ENCODE assay signal across 24 mouse cellular contexts in genomic region chr1:128588337-128588736, GRCm38 (mm10). TPM values are rescaled to one million over a fixed set of nuclear protein-coding genes. Genes with fewer than 3 reads are reported as not detected.
DNase-seq lines count a peak whose midpoint lies in the region; ATAC-seq and TF ChIP-seq lines count a peak whose summit lies in the region.
"Had no signal": no experiment of that assay in that cellular context is flagged by ENCODE, and none has a peak within 500 bp of the region (broad histone marks: within the 10 kb centered on the region; RNA-seq: fewer than 3 reads in every experiment).

No protein-coding gene starts in this region.

- TF ChIP-seq CTCF in liver, postnatal 0 days (IDR thresholded peaks at IDR 0.05; ENCODE audit: low read depth) = no peak

- H3K9ac ChIP-seq in liver, postnatal 0 days (replicated peaks) = no peak overlapping the region
- no peak overlapping the region for H3K9ac ChIP-seq in liver, embryonic 12.5 days
- H3K9ac ChIP-seq in hindbrain, embryonic 13.5 days = no peak overlapping the region
- H3K9ac ChIP-seq in midbrain, embryonic 13.5 days (replicated peaks) = no peak overlapping the region
- H3K9ac ChIP-seq: embryonic facial prominence, embryonic 13.5 days; limb, embryonic 12.5 days had no signal

- peaks cover 13% of the 10 kb centered on the region for H3K36me3 ChIP-seq in liver, postnatal 0 days (replicated peaks; ENCODE audit: insufficient read depth, low read length)
- H3K36me3 ChIP-seq in liver, embryonic 12.5 days = no peaks in the 10 kb centered on the region
- peaks cover 25% of the 10 kb centered on the region for H3K36me3 ChIP-seq in hindbrain, embryonic 10.5 days
- H3K36me3 ChIP-seq in hindbrain, embryonic 13.5 days = peaks cover 3% of the 10 kb centered on the region; the same call in 1 of the 2 replicates
- peaks cover 8% of the 10 kb centered on the region for H3K36me3 ChIP-seq in midbrain, embryonic 13.5 days
- H3K36me3 ChIP-seq: embryonic facial prominence, embryonic 13.5 days; limb, embryonic 12.5 days had no signal

- H3K4me2 ChIP-seq in liver, postnatal 0 days (ENCODE audit: low read depth, low read length) = peak overlapping the region; percentile 38; the same call in 1 of the 2 replicates
- H3K4me2 ChIP-seq in liver, embryonic 12.5 days = no peak overlapping the region
- peak overlapping the region; percentile 95 for H3K4me2 ChIP-seq in hindbrain, embryonic 13.5 days
- H3K4me2 ChIP-seq in midbrain, embryonic 13.5 days (replicated peaks) = peak overlapping the region; percentile 87
- H3K4me2 ChIP-seq: heart, embryonic 11.5 days; limb, embryonic 12.5 days; liver, embryonic 11.5 days had no signal

- no peaks in the 10 kb centered on the region for H3K9me3 ChIP-seq in liver, postnatal 0 days (ENCODE audit: low read length)
- H3K9me3 ChIP-seq in liver, embryonic 12.5 days (replicated peaks) = no peaks in the 10 kb centered on the region
- no peaks in the 10 kb centered on the region for H3K9me3 ChIP-seq in hindbrain, embryonic 10.5 days
- no peaks in the 10 kb centered on the region for H3K9me3 ChIP-seq in hindbrain, embryonic 13.5 days
- H3K9me3 ChIP-seq in midbrain, embryonic 13.5 days = no peaks in the 10 kb centered on the region
- H3K9me3 ChIP-seq: embryonic facial prominence, embryonic 13.5 days; limb, embryonic 12.5 days had no signal

- 59% methylated on average over 2 of the region's 2 CpGs for WGBS in liver, postnatal 0 days (ENCODE audit: insufficient replicate concordance)
- WGBS in liver, embryonic 12.5 days (ENCODE audit: insufficient replicate concordance) = 70% methylated on average over 2 of the region's 2 CpGs
- 21% methylated on average over 2 of the region's 2 CpGs for WGBS in hindbrain, embryonic 10.5 days
- WGBS in hindbrain, embryonic 13.5 days = 5% methylated on average over 2 of the region's 2 CpGs
- WGBS in midbrain, embryonic 13.5 days = 11% methylated on average over 2 of the region's 2 CpGs

- ATAC-seq in liver, postnatal 0 days = no peak
- ATAC-seq in liver, embryonic 12.5 days = no peak
- no peak for ATAC-seq in hindbrain, embryonic 13.5 days (ENCODE audit: low FRiP score)
- no peak for ATAC-seq in midbrain, embryonic 13.5 days
- ATAC-seq: intestine, postnatal 0 days had no signal

- H3K4me1 ChIP-seq in liver, postnatal 0 days (ENCODE audit: insufficient read depth) = peaks cover 15% of the 10 kb centered on the region
- H3K4me1 ChIP-seq in liver, embryonic 12.5 days = peaks cover 17% of the 10 kb centered on the region
- peaks cover 75% of the 10 kb centered on the region for H3K4me1 ChIP-seq in hindbrain, embryonic 10.5 days (replicated peaks)
- peaks cover 55% of the 10 kb centered on the region for H3K4me1 ChIP-seq in hindbrain, embryonic 13.5 days (replicated peaks)
- peaks cover 77% of the 10 kb centered on the region for H3K4me1 ChIP-seq in midbrain, embryonic 13.5 days (replicated peaks)

- no peak overlapping the region for H3K4me3 ChIP-seq in liver, postnatal 0 days (ENCODE audit: low read depth, low read length)
- H3K4me3 ChIP-seq in liver, embryonic 12.5 days = no peak overlapping the region
- H3K4me3 ChIP-seq in hindbrain, embryonic 10.5 days = peak overlapping the region; percentile 40
- peak overlapping the region; percentile 69; the same call in 1 of the 2 replicates for H3K4me3 ChIP-seq in hindbrain, embryonic 13.5 days
- no peak overlapping the region; the same call in none of the 2 replicates for H3K4me3 ChIP-seq in midbrain, embryonic 13.5 days (replicated peaks)
- H3K4me3 ChIP-seq: embryonic facial prominence, embryonic 13.5 days; erythroblast, embryonic 14.5 days; limb, embryonic 12.5 days had no signal

- no peak for DNase-seq in liver, postnatal 0 days
- no peak for DNase-seq in hindbrain, embryonic 10.5 days (ENCODE audit: low spot score)
- no peak for DNase-seq in left cerebral cortex, adult 8-10 months (ENCODE audit: low spot score in 2 of 2)
- DNase-seq in right cerebral cortex, adult 18-20 months = no peak
- no peak for DNase-seq in cerebellum, postnatal 36 days
- DNase-seq: adrenal gland, adult 8-10 months; B cell, adult 2 months; cerebellum, adult 18-20 months; cerebellum, postnatal 14 days; gastrocnemius, postnatal 36 days; kidney, postnatal 25 days; layer of hippocampus, postnatal 36 days; lung, adult 2 months; lung, postnatal 14 days had no signal

- TF ChIP-seq EP300 in liver, postnatal 0 days (IDR thresholded peaks at IDR 0.05; ENCODE audit: low read depth) = no peak

- peaks cover 34% of the 10 kb centered on the region for H3K27me3 ChIP-seq in liver, postnatal 0 days (ENCODE audit: insufficient read depth, low read length)
- H3K27me3 ChIP-seq in liver, embryonic 12.5 days (replicated peaks) = peaks cover 53% of the 10 kb centered on the region
- H3K27me3 ChIP-seq in hindbrain, embryonic 10.5 days (ENCODE audit: insufficient read depth, poor library complexity, severe bottlenecking) = 0 out of 2 replicates have a peak, but pooled peaks cover 5% of the 10 kb centered on the region
- H3K27me3 ChIP-seq in hindbrain, embryonic 13.5 days = no peaks in the 10 kb centered on the region
- H3K27me3 ChIP-seq in midbrain, embryonic 13.5 days = no peaks in the 10 kb centered on the region

- no peak overlapping the region for H3K27ac ChIP-seq in liver, postnatal 0 days (ENCODE audit: low read depth)
- H3K27ac ChIP-seq in liver, embryonic 12.5 days = no peak overlapping the region
- H3K27ac ChIP-seq in hindbrain, embryonic 10.5 days = peak overlapping the region; percentile 85; the same call in 1 of the 2 replicates
- H3K27ac ChIP-seq in hindbrain, embryonic 13.5 days = no peak overlapping the region
- H3K27ac ChIP-seq in midbrain, embryonic 13.5 days = no peak overlapping the region
- H3K27ac ChIP-seq: embryonic facial prominence, embryonic 13.5 days; limb, embryonic 12.5 days; stomach, postnatal 0 days had no signal

RNA-seq across cellular contexts. Expression of gene Cxcr4, which starts 3.8 kb away (rescaled TPM):
- polyA plus RNA-seq in liver, postnatal 0 days (2015; fragmentation: Nextera tagmentation; extraction: Ambion mirVana) = 4.3 and 5.5 TPM in 2 replicates
- 0.88 and 0.93 TPM in 2 replicates for polyA plus RNA-seq in liver, embryonic 12.5 days (2016; fragmentation: Nextera tagmentation; extraction: Ambion mirVana)
- polyA plus RNA-seq in hindbrain, embryonic 10.5 days (2016; fragmentation: Nextera tagmentation; extraction: Ambion mirVana) = 18.5 and 19.0 TPM in 2 replicates
- polyA plus RNA-seq in hindbrain, embryonic 13.5 days (2015; fragmentation: Nextera tagmentation; extraction: Ambion mirVana) = 15.4 and 15.5 TPM in 2 replicates
- 13.6 and 15.4 TPM in 2 replicates for polyA plus RNA-seq in midbrain, embryonic 13.5 days (2015; fragmentation: Nextera tagmentation; extraction: Ambion mirVana)
- 1 to 10 TPM; 2.0 to 2.5 (median 2.2) TPM for total RNA-seq in left cerebral cortex, adult 8-10 months (2022)
- polyA plus RNA-seq: erythroblast, embryonic 14.5 days had no signal

Comparison
In these comparisons a context has a peak if more than half of its experiments do, and no peak if none do; other contexts are left out.
1. H3K4me3 ChIP-seq: peak in hindbrain, embryonic 10.5 days (single experiment) and hindbrain, embryonic 13.5 days (single experiment); none in liver, postnatal 0 days (single experiment), liver, embryonic 12.5 days (single experiment) and midbrain, embryonic 13.5 days (single experiment).